Mouse (Mus musculus) cerebellum, adult 9-11 months (tissue): ENCODE measurements around the gene Gm42688.

ENCODE experiments used
- DNase-seq: peaks from one replicate; pipeline ENCODE4 v3.0.0; 2022

Gene Gm42688

GRCm38 (mm10) chr6:83118825-83119733 is 17.7 kb downstream of the Gm42688 start:
- no peak for DNase-seq

- peak; percentile 70 for DNase-seq
These were observed 18.3 kb downstream of the Gm42688 start for GRCm38 (mm10) chr6:83119734-83120051.

- peak; percentile 99 for DNase-seq
These were observed 19.8 kb downstream of the Gm42688 start, which contains the start of gene Wbp1 for GRCm38 (mm10) chr6:83120930-83121862. Wbp1 (minus strand) TSS chr6:83121559.

DNA sequence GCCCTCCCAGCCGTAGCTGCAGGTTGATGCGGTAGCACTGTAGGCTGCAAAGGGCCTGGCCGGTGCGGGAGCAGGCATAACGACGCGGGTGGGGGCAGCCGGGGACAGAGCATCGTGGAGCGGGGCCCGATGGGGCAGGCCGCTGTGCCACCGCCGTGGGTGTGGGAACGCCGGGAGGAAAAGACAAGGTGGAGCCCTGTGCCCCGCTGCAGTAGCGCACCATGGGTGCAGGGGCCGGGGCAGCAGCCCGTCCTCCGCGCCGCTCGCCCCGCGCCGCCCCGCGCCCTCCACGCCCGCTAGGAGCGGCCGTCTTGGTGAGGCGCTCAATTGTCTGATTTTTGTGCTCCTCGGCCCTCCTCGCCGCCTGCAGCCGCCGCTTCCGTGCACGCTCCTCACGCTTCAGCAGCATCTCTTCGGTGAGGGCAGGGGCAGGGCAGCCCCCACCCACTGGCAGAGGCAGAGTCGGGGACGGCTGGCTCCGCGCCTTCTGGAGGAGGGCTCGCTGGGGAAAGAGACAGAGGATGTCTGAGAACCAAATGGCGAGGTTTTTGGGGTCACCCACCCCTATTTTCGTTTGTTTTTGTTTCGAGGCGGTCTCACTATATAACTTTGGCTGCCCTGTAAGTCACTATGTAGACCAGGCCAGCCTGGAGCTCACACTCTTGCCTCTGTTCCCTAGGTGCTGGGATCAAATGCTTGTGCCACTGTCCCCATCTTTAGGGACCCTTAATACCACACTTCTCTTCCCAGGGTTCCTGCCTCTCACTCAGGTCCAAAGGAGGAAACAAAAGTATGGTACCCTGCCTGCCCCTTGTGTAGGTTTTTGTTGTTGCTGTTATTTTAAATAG is 20.7 kb downstream of the Gm42688 start:
- peak; percentile 67 for DNase-seq

- DNase-seq, result no peak
These were observed 21.5 kb downstream of the Gm42688 start for GRCm38 (mm10) chr6:83122961-83123360.

GRCm38 (mm10) chr6:83124851-83125312 is 23.5 kb downstream of the Gm42688 start:
- peak; percentile 91 for DNase-seq

DNA sequence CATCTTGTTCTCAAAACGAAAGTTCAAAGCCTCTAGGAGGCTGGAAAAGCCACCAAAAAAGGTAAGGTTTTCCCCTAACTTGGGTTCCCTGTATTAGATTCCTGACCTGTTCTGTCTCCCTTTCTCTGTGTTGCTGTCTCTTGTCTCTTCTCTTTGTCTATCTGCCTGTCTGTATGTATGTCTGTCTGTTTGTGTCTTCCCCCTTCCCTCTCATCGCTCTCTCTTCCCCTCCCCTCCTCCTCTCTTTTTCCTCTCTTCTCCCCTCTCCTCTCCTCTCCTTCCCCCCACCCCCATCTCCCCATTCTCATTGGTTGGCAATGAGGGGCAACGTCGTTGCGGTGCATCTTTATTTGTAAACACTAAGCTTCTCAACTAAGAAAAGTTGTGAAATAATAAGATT is 23.9 kb downstream of the Gm42688 start, which contains the start of gene Ino80b:
Gene Ino80b (minus strand): TSS at position 101 of the 400 bp plus-strand sequence.
- no peak for DNase-seq

DNA sequence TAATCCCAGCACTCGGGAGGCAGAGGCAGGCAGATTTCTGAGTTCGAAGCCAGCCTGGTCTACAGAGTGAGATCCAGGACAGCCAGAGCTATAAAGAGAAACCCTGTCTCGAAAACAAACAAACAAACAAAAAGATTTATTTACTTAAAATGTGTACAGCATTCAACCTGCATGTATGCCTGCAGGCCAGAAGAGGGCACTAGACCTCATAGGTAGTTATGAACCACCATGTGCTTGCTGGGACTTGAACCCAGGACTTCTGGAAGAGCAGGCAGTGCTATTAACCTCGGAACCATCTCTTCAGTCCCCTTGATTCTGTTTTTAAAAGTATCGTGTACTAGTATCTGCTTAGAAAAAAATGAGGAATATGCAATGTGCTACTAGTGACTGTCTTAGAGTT is 26.0 kb downstream of the Gm42688 start:
- DNase-seq, result no peak

DNA sequence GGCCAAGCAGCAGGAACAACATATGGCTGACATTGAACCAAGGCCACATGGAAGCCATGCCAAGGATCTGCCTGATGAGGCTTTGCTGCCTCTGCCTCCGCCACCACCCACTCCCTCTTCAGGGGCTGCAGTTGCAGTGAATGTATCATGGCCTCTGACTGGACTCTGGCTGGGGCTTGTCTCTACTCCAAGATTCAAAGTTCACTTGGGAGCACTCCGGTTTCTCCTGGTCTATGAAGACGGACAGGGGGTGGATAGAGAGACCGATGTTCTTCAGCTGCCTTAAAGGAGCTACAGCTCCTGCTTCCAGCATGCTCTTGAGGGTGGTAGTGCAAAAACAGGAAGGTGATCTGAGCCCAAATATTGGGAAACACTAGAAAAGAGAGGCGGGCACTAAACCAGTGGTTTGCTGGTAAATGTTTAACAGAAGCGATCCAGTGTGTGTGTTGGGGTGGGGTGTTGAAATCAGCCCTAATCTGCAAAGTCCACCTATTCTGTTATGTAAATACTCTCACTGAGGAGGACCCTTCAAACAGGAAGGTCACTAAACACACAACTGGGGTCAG is 30.1 kb downstream of the Gm42688 start:
- DNase-seq, result no peak

GRCm38 (mm10) chr6:83132176-83132919 is 30.9 kb downstream of the Gm42688 start:
- no peak for DNase-seq

GRCm38 (mm10) chr6:83134226-83134625 is 32.8 kb downstream of the Gm42688 start:
- DNase-seq, result no peak

GRCm38 (mm10) chr6:83134951-83135513 is 33.6 kb downstream of the Gm42688 start, which contains the start of gene Rtkn:
Rtkn (plus strand) TSS chr6:83135463.
- no peak for DNase-seq

- DNase-seq, result no peak
These were observed 34.2 kb downstream of the Gm42688 start for GRCm38 (mm10) chr6:83135571-83136161.

DNA sequence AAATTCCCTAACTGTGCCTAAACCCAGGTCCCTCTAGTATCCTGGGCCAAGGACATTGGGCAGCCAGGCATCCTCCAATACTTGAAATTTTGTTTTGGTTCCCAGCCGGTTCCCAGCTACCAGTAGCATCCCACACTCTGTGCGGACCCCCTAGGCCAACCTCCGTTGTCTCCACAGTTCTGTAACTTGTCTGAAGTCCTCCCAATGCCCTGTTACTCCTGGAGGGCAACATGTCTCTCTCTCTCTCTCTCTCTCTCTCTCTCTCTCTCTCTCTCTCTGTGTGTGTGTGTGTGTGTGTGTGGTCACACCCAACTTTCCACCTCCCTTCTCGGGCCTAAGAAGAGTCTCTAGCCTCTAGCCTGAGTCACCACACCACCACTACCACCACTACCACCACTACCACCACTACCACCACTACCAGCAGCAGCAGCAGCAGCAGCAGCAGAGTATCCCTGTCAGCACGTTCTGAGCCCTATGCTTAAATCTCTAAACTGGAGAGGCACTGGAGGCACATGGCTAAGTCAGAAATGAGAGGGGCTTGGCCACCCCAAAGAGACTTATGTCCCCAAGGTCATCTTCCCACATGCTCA is 35.0 kb downstream of the Gm42688 start:
- DNase-seq, result no peak

GRCm38 (mm10) chr6:83136881-83137575 is 35.6 kb downstream of the Gm42688 start:
- no peak for DNase-seq

DNA sequence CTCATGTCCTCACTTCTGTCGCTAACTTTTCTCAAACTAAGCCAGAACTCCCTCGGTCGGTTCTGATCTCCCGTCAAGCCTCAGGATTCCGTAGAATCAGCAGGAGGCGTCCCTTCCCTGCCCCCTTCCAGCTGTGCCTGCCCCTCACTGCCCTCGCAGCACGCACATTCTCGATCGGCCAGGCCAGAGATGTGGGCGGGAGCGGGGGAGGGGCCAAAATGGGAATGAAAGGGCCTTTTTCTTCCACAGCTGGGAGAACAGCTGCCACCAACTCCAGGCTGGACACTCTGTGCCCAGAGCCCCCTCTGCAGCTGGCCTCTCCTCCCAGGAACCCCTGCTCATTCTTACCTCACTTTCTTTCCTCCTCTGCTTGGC is 36.1 kb downstream of the Gm42688 start:
- peak; percentile 54 for DNase-seq

DNA sequence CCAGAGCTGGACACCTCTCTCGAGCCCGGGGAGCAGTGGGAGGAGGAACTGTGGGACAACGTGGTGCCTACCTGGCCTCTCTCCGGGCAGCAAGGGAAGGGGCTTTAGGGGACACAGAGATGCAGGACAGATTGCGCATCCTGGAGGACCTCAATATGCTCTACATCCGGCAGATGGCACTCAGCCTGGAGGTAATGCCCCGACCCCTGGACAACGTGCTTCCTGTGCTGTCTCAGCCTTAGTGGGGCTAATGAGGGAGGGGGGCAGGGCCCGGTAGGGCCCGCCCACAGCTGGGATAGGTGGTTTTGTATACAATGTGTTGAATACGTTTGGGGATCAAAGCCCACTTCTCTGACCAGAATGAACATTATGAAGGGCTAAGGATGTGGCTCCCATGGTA is 36.6 kb downstream of the Gm42688 start:
- DNase-seq, result no peak

GRCm38 (mm10) chr6:83140044-83140443 is 38.6 kb downstream of the Gm42688 start:
- no peak for DNase-seq

- no peak for DNase-seq
These were observed 40.2 kb downstream of the Gm42688 start for GRCm38 (mm10) chr6:83141636-83142035.
